Mouse (Mus musculus) liver, postnatal 0 days (tissue): ENCODE results near the gene Dek.

Experiments
- CTCF ChIP-seq: sonication (generic); IDR thresholded peaks from 2 replicates; pipeline ENCODE4 v1.5.1; 2016; ENCODE audit warnings: antibody characterized with exemption, low read depth
- EP300 ChIP-seq: IDR thresholded peaks from 2 replicates; pipeline ENCODE4 v1.6.1; 2016; ENCODE audit warnings: antibody characterized with exemption, low read depth, mild to moderate bottlenecking

DNA sequence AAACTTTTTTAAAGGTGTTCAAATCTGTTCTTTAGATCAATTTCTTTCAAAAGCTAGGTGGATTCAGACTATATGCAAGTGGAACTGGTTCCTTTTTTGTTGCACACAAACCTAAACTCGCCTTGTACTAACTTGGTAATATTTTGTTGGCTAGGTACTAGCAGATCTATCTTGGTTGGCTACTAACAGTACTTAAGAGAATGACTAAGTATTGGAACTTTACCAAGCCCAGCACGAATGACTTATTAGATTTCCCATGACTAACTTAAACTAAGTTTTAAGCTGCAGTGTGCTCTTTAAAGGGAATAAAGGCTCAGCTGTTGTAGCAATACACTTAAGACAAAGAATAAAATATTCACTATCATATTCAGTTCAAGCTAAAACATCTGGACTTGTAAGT lies 16.7 kb downstream of the Dek start:
- TF ChIP-seq CTCF: no peak
- TF ChIP-seq EP300: no peak
